Mouse (Mus musculus) stomach, postnatal 0 days (tissue): ENCODE results near the gene Lmf2. TPM values are rescaled to one million over a fixed set of nuclear protein-coding genes. Genes with fewer than 3 reads are reported as not detected.

ENCODE experiments used
- ATAC-seq: fragments of 200-750 bp; cut with Nextera tagmentation; 2 replicates; pipeline ENCODE4 v1.8.0; 2017; ENCODE audit not compliant: low FRiP score, low TSS enrichment
- DNase-seq: peaks from one replicate; pipeline ENCODE4 v3.0.0-alpha.2; 2016; ENCODE audit warnings: low spot score
- H3K27ac ChIP-seq: fragments of 300-500 bp; sonication (generic); replicated peaks from 2 replicates; pipeline ENCODE4 v1.5.1; 2014; ENCODE audit warnings: mild to moderate bottlenecking, control low read depth
- H3K27me3 ChIP-seq: fragments of 300-500 bp; sonication (generic); 2 replicates; pipeline ENCODE4 v1.6.1; 2014; ENCODE audit warnings: low read length; ENCODE audit not compliant: control insufficient read depth, insufficient read depth
- H3K36me3 ChIP-seq: fragments of 300-500 bp; sonication (generic); 2 replicates; pipeline ENCODE4 v1.6.1; 2014; ENCODE audit warnings: low read length, mixed read lengths; ENCODE audit not compliant: control insufficient read depth, insufficient read depth
- H3K4me1 ChIP-seq: fragments of 300-500 bp; sonication (generic); replicated peaks from 2 replicates; pipeline ENCODE4 v1.6.1; 2014; ENCODE audit warnings: antibody characterized with exemption; ENCODE audit not compliant: control insufficient read depth, insufficient read depth
- H3K4me2 ChIP-seq: fragments of 300-500 bp; sonication (generic); replicated peaks from 2 replicates; pipeline ENCODE4 v1.6.1; 2014; ENCODE audit warnings: low read depth, mild to moderate bottlenecking, control low read depth, moderate library complexity
- H3K4me3 ChIP-seq: fragments of 300-500 bp; sonication (generic); 2 replicates; pipeline ENCODE4 v1.5.1; 2014; ENCODE audit warnings: low read depth, low read length, control low read depth
- H3K9ac ChIP-seq: fragments of 300-500 bp; sonication (generic); 2 replicates; pipeline ENCODE4 v1.6.1; 2014; ENCODE audit warnings: mild to moderate bottlenecking, low read length, control low read depth, mixed read lengths
- H3K9me3 ChIP-seq: fragments of 300-500 bp; sonication (generic); 2 replicates; pipeline ENCODE4 v1.6.1; 2016; ENCODE audit warnings: low read length; ENCODE audit not compliant: control insufficient read depth
- CTCF ChIP-seq: IDR thresholded peaks from 2 replicates; pipeline ENCODE4 v1.5.1; 2016; ENCODE audit warnings: antibody characterized with exemption, low read depth, mild to moderate bottlenecking, moderate library complexity
- EP300 ChIP-seq: optimal IDR thresholded peaks from 2 replicates; pipeline ENCODE3; 2016; ENCODE audit warnings: antibody characterized with exemption
- WGBS: fragments of 180-500 bp; shearing (Covaris S2); extraction: QIAGEN DNeasy Blood & Tissue Kit; methylation state at CpG from one replicate; pipeline ENCODE4 v1.1.7; 2014; 5-methylcytosine and 5-hydroxymethylcytosine counted together
- polyA plus RNA-seq: library from polyadenylated mRNA; unstranded; fragments of >200 nt; fragmentation: Nextera tagmentation; extraction: Ambion mirVana; gene quantifications from 2 replicates; pipeline ENCODE4 v1.2.1, GENCODE M21; 2015

The Lmf2 gene
- polyA plus RNA-seq, 1 experiment from 2014 or later, result 24.4 TPM

DNA sequence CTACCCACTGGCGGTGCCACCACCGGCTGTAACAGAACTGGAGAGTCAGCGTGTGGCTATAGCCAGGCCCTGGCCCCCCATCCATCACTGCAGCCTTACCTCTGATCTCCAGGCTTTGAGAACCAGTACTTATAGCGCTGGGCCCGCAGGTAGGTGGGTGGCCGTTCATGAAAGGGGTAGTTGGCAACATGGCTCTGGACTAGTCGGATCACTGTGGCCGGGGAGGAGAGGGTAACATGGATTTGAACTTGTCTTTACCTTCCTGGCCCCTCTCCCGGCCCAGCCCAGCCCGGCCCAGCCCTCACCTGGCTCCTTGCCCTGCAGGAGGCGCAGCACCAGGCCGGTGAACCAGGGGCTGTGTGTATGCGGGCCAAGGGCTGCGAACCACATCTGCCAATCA, 3.4 kb downstream of the Lmf2 start:
- no peak overlapping the region for H3K9ac ChIP-seq
- no peak for TF ChIP-seq CTCF
- TF ChIP-seq EP300, result no peak
- peaks cover 19% of the 10 kb centered on the region for H3K36me3 ChIP-seq
- no peak for DNase-seq
- no peak overlapping the region for H3K4me3 ChIP-seq
- WGBS, result 85% methylated on average over 14 of the region's 14 CpGs
- ATAC-seq, result no peak
- H3K27ac ChIP-seq, result no peak overlapping the region
- no peaks in the 10 kb centered on the region for H3K9me3 ChIP-seq
- no peak overlapping the region for H3K4me2 ChIP-seq
- H3K4me1 ChIP-seq, result peaks cover 2% of the 10 kb centered on the region; the same call in 1 of the 2 replicates
- H3K27me3 ChIP-seq, result no peaks in the 10 kb centered on the region

GRCm38 (mm10) chr15:89351302-89351701, 4.2 kb downstream of the Lmf2 start:
- 86% methylated on average over 15 of the region's 15 CpGs for WGBS
- H3K27ac ChIP-seq, result no peak overlapping the region
- H3K9me3 ChIP-seq, result no peaks in the 10 kb centered on the region
- TF ChIP-seq CTCF (no peak), EP300 (no peak)
- DNase-seq, result no peak
- H3K4me3 ChIP-seq, result no peak overlapping the region
- ATAC-seq, result no peak
- H3K4me1 ChIP-seq, result peaks cover 2% of the 10 kb centered on the region; the same call in 1 of the 2 replicates
- no peak overlapping the region for H3K9ac ChIP-seq
- H3K27me3 ChIP-seq, result no peaks in the 10 kb centered on the region
- H3K36me3 ChIP-seq, result peaks cover 19% of the 10 kb centered on the region
- no peak overlapping the region for H3K4me2 ChIP-seq

GRCm38 (mm10) chr15:89350447-89350846, 5.0 kb downstream of the Lmf2 start:
- Histone ChIP-seq H3K27ac (no peak overlapping the region), H3K4me2 (no peak overlapping the region), H3K9me3 (no peaks in the 10 kb centered on the region), H3K4me1 (peaks cover 2% of the 10 kb centered on the region; the same call in 1 of the 2 replicates), H3K36me3 (peaks cover 19% of the 10 kb centered on the region), H3K9ac (no peak overlapping the region), H3K27me3 (no peaks in the 10 kb centered on the region), H3K4me3 (no peak overlapping the region)
- ATAC-seq (no peak), DNase-seq (no peak)
- 76% methylated on average over 5 of the region's 5 CpGs for WGBS
- TF ChIP-seq EP300, result no peak
- TF ChIP-seq CTCF, result no peak

GRCm38 (mm10) chr15:89343325-89343724, 12.1 kb downstream of the Lmf2 start:
- no peak overlapping the region for H3K4me2 ChIP-seq
- DNase-seq (no peak), ATAC-seq (no peak)
- no peaks in the 10 kb centered on the region for H3K4me1 ChIP-seq
- TF ChIP-seq EP300 (no peak), CTCF (peak; percentile 40)
- H3K27ac ChIP-seq, result no peak overlapping the region
- H3K36me3 ChIP-seq, result no peaks in the 10 kb centered on the region
- no peak overlapping the region for H3K4me3 ChIP-seq
- no peak overlapping the region for H3K9ac ChIP-seq
- H3K9me3 ChIP-seq, result no peaks in the 10 kb centered on the region
- WGBS, result 82% methylated on average over 3 of the region's 3 CpGs
- no peaks in the 10 kb centered on the region for H3K27me3 ChIP-seq

DNA sequence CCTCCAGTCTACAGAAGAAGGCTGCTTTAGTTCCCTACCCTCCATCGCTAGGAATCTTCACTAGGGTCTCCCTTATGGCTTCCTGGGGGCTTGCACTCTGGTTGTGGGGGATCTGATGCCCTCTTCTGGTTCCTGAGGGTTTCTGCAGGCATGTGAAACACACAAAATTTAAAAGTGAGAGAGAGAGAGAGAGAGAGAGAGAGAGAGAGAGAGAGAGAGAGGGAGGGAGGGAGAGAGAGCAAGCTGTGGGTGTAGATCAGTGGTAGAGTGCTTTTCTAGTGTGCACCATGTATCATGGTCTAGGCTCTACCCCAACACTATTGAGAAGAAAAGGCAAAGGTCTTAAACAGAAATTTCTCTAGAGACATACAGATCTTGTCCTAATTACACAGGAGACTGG, 13.8 kb downstream of the Lmf2 start:
- Histone ChIP-seq H3K36me3 (no peaks in the 10 kb centered on the region), H3K9ac (no peak overlapping the region), H3K4me2 (no peak overlapping the region), H3K4me1 (no peaks in the 10 kb centered on the region), H3K9me3 (no peaks in the 10 kb centered on the region), H3K4me3 (no peak overlapping the region), H3K27me3 (no peaks in the 10 kb centered on the region), H3K27ac (no peak overlapping the region)
- WGBS, result 48% methylated on average over 1 of the region's 1 CpGs
- ATAC-seq (no peak), DNase-seq (no peak)
- TF ChIP-seq EP300, result no peak
- peak; percentile 25; the same call in 1 of the 2 replicates for TF ChIP-seq CTCF

- DNase-seq (no peak), ATAC-seq (no peak)
- Histone ChIP-seq H3K9ac (no peak overlapping the region), H3K4me1 (no peaks in the 10 kb centered on the region), H3K4me3 (no peak overlapping the region), H3K27ac (no peak overlapping the region), H3K9me3 (no peaks in the 10 kb centered on the region), H3K4me2 (no peak overlapping the region), H3K27me3 (no peaks in the 10 kb centered on the region), H3K36me3 (no peaks in the 10 kb centered on the region)
- no peak for TF ChIP-seq EP300
- TF ChIP-seq CTCF, result no peak
- WGBS, result 69% methylated on average over 3 of the region's 3 CpGs
Observed at GRCm38 (mm10) chr15:89340136-89340535, 15.3 kb downstream of the Lmf2 start.
